Mouse (Mus musculus) layer of hippocampus, adult 11-12 months (tissue): ENCODE measurements around the gene Bckdha.

Source experiments
- DNase-seq: peaks from one replicate; pipeline ENCODE4 v3.0.0; 2022; ENCODE audit warnings: low spot score

Bckdha gene

GRCm38 (mm10) chr7:25658657-25659472, at the start of gene Bckdha, which contains the start of gene Exosc5:
Bckdha (minus strand) TSS chr7:25658981.
Exosc5 (plus strand) TSS chr7:25659164.
- DNase-seq, result peak; percentile 100

GRCm38 (mm10) chr7:25707581-25708292, 49.0 kb upstream of the Bckdha start:
- DNase-seq, result no peak

DNA sequence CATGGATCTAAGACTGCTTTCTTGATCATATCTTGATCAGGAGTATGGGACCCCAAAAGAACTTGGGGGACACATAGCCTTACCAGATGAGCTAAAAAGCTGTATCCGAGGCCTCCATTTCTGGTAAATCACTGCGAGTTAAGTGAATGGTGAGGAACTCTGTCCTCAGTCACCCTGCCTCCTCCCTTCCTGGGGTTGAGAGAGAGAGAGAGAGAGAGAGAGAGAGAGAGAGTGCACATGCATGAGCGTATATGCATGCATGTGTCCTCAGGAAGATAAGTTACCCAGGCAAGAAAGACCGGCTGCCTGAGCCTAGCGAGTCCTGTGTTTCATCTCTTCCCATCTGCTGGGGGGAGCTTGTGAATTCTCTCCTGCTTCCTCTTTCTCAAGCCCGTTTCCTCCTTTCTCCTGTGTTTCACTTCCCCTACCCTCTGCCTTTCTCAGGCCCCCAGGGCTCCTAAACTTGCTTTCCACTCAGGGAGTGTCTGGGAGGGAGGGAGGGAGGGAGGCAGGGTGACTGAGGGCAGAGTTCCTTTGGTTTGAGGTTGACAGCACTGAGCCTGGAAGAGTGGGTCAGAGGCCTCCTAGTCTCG, 47.9 kb upstream of the Bckdha start:
- DNase-seq, result no peak

GRCm38 (mm10) chr7:25705801-25706251, 47.0 kb upstream of the Bckdha start:
- DNase-seq, result no peak

GRCm38 (mm10) chr7:25704716-25705364, 46.1 kb upstream of the Bckdha start:
- no peak for DNase-seq

DNA sequence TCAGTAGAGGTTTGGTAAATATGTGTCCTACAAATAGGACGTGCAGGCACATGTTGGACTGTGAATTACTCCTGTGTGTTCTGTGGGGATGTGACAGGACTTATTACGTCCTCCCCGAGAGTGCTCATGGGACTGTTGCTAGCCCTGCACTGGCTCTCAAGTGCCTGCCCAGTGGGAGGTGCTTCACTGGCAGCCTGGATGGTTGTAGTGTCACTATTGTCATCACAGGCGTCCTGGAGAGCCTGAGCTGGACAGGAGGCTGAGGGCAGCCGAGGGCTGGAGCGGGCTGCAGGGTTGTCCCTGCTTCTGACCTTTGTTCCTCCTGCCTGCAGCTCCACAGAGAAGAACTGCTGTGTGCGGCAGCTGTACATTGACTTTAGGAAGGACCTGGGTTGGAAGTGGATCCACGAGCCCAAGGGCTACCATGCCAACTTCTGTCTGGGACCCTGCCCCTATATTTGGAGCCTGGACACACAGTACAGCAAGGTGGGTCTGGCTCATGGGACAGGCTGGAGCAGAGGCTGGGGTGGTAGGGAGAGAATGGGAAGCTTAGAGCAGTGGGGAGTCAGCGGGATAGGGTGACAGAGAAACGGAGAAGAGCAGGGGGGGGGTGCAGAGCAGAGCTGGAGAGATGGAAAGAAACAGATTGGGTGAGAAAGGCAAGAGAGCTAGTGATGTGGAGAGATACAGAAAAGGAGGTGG, 45.2 kb upstream of the Bckdha start:
- DNase-seq, result no peak

GRCm38 (mm10) chr7:25702350-25702749, 43.6 kb upstream of the Bckdha start:
- DNase-seq, result no peak

- DNase-seq, result no peak
Measured at GRCm38 (mm10) chr7:25700732-25701131, 42.0 kb upstream of the Bckdha start.

GRCm38 (mm10) chr7:25699851-25700250, 41.1 kb upstream of the Bckdha start:
- no peak for DNase-seq

DNA sequence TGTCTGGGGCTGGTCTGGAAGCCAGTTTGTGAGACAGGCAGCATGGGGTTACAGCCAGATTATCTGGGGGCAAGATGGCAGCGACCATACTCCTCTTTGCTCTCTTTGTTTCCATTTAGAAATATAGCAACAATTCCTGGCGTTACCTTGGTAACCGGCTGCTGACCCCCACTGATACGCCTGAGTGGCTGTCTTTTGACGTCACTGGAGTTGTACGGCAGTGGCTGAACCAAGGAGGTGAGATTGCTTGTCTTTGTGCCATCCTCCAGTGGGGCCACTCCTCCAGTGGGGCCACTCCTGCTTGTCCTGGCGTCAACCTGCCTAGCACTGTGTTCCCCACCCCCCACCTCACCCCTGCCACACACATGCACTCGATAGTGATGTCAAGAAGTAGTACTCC, 35.3 kb upstream of the Bckdha start:
- no peak for DNase-seq

GRCm38 (mm10) chr7:25690051-25690450, 31.3 kb upstream of the Bckdha start:
- DNase-seq, result no peak

- DNase-seq, result no peak
Measured at GRCm38 (mm10) chr7:25689603-25690021, 30.8 kb upstream of the Bckdha start.

DNA sequence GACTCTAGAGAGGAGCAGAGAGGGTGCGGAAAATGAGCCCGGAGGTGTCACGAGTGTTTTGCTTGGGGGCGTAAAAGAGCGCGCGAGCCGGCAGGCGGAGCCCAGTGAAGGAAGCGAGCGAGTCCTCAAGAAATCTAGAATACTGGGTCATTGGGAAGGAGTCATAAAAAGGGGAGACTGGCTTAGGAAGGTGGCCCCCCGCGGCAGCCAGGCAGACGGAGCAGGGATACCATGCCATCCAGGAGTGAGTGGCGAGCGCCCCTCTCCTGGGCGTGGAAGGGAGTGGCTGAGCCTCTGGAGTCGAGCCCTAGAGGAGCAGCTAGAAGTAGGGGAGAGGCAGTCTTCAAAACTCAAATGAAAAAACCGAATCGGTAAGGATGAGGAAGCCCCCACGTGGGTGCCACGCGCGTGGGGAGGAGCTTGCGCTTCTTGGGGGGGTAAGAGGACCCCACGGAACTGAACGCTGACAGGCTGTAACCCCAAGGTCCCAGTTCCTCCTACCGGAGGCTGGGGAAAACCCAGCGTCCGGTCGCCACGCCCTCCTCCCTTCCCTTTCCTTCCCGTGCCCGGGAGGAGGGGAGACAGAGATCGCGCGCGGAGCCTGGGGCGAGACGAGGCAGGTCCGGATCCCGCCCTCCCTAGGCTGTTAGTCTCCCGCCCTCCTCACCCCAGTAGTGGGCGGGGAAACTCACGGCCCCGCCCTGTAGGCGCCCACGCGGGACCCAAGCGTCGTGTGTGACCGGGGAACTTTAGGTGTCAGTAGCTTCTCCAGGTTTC, 30.2 kb upstream of the Bckdha start:
- no peak for DNase-seq

- no peak for DNase-seq
Measured at GRCm38 (mm10) chr7:25687811-25688401, 29.1 kb upstream of the Bckdha start.

- DNase-seq, result peak; percentile 54
Measured at GRCm38 (mm10) chr7:25686680-25687531, 28.1 kb upstream of the Bckdha start, which contains the start of gene Tgfb1. Tgfb1 (plus strand) TSS chr7:25687002.

GRCm38 (mm10) chr7:25685926-25686470, 27.2 kb upstream of the Bckdha start:
- DNase-seq, result no peak

- DNase-seq, result no peak
Measured at GRCm38 (mm10) chr7:25684659-25685058, 25.9 kb upstream of the Bckdha start.

DNA sequence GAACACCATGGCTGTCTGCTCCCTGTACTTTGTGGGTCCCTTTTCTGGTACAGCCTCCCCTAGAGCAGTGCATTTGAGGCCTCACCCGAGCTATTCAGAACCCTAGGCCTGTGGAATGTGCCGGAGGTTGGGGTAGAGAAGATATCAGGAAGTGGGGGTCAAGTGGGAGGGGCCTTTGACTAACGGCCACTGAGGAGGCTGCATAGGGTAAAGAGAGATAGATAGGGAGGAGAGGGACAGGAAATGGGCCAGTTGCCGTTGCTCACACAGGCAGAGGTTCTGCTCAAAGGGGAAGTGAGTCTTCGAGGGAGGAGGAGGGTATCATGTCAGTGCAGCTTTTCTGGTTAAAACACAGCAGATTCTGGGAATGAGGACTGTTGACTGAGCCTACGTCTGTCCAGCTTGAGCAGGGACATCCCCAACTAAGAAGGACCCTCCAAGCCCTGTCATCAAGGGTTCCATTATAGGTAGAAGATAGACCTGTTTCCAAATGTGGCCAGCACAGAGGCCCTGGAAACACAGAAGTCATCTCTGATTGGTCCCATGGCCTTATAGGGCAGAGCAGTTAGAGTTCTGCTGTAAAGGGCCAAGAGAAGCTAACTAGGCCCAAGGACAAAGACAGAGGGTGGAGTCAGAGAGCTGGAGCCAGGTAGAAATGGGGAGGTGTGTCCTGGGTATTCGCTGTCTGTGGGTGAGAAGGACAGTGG, 24.8 kb upstream of the Bckdha start:
- no peak for DNase-seq
